Mouse (Mus musculus): ENCODE measurements around the gene Cln5.

DNA sequence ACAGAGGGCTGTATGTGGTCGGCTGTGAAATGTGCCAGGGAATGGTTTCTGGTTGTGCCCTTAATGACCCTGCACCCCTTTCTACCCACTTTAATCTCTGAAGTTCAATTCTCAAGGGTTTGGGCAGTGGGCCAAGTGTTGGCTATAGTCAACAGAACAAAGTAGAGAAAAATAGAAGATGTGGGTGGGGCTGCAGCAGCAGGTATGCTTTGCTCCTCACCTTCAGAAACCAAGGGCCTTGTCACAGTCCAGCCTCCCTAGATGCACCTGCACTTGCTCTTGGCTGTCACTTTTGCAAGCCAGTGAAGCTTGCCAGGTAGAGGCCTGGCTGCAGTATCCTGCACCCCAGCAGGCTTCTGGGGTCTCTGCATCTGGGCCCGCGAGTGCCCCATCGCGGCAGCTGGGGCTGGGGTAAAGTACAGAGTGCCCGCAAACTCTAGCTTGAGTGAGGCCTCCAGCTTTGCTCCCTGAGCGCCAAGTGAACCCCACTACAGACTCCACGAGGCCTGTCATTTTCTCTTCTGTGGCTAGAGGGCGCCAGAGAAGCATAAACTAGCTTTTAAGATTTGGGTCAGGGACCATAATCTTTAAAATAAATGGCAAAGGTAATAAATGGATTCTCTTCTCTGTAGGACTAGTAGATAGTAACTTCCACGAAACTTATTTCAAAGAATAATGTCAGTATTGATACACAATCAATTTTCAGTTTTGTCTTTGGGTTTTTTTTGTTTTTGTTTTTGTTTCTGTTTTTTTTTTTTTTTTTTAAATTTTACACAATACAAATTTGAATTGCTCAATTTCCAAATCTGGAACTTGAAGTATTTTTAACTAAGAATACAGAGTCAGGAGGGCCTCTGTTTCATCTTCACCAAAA is 4.5 kb upstream of the Cln5 start:
- peak; percentile 80 for TF ChIP-seq CTCF (IDR thresholded peaks at IDR 0.05; ENCODE audit: extremely low read depth, insufficient read depth, low read length)
- no peak for TF ChIP-seq POLR2A (IDR thresholded peaks at IDR 0.05; ENCODE audit: extremely low read depth, insufficient read depth, low read length)

All from cortical plate, adult 2 months (tissue).